Mouse (Mus musculus) large intestine, adult 2 months (tissue): ENCODE results near the gene Ckap5. TPM values are rescaled to one million over a fixed set of nuclear protein-coding genes. Genes with fewer than 3 reads are reported as not detected.
"Not testable (repeated sequence)": the region's sequence is repeated elsewhere in the genome, so short reads cannot be mapped to it uniquely, and the experiment has no call there.

Experiments used
- DNase-seq: peaks from one replicate; pipeline ENCODE4 v3.0.0-alpha.2; 2012; ENCODE audit warnings: low read depth, low spot score
- WGBS: fragments of 180-500 bp; shearing (Covaris S2); methylation state at CpG from one replicate; pipeline ENCODE4 v1.1.7; 2018; 5-methylcytosine and 5-hydroxymethylcytosine counted together
- polyA plus RNA-seq: library from polyadenylated mRNA; depleted of rRNA; stranded (reverse); fragments of >200 nt; gene quantifications from 2 replicates; pipeline ENCODE4 v1.2.3, GENCODE M21; 2012

Gene Ckap5
- polyA plus RNA-seq, 1 experiment, result 6.1 TPM

GRCm38 (mm10) chr2:91622356-91622755, 95.8 kb downstream of the Ckap5 start:
- no peak for DNase-seq
- WGBS, result 92% methylated on average over 5 of the region's 5 CpGs

DNA sequence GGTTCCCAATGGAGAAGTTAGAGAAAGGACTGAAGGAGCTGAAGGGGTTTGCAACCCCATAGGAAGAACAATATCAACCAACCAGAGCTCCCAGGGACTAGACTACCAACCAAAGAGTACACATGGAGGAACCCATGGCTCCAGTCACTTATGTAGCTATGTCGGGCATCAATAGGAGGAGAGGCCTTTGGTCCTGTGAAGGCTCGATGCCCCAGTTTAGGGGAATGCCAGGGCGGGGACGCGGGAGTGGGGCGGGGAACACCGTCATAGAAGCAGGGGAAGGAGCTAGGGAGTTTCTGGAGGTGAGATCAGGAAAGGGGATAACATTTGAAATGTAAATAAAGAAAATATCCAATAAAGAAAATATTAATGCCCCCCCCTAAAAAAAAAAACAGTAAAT, 96.8 kb downstream of the Ckap5 start:
- WGBS, result 81% methylated on average over 7 of the region's 7 CpGs
- not testable (repeated sequence) for DNase-seq

DNA sequence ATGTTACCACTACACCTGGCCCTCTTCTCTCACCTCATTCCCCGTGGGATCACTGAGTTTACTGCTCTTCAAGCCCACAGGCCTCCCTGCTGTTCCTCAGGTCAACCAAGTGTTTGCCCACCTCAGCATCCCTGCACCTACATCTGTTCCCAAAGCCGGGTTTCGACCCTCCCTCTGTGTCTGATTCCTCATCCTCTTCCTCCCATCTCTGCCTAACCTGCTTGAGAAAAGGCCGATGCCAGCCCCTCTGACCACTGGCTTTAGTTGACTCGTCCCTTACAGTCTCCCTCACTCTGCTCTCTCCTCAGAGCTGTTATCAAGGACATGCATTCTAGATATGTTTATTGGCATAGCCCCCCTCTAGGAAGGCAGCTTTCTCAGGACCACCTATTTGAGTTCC, 100.9 kb downstream of the Ckap5 start:
- WGBS, result 65% methylated on average over 5 of the region's 5 CpGs
- DNase-seq, result no peak

GRCm38 (mm10) chr2:91628171-91628570, 101.6 kb downstream of the Ckap5 start:
- WGBS, result 87% methylated on average over 8 of the region's 8 CpGs
- no peak for DNase-seq

DNA sequence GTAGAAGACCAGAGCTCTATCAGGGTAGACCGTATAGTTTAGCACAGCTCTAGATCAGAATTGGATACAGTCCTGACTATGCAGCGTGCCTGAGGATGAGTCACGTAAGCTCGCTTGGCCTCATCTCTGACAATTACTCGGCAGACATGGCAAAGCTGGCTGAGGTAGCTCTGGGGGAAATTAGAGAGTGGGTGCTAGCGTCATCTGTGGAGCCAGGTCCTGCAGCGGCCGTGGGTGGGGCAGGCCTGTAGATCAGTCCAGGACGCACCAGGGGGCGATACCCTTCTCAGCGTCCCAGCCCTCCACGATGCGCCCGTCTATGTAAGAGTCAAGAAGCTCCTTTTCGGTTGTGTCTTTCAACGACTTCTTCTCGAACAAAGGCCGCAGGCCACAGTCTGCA, 103.1 kb downstream of the Ckap5 start:
- no peak for DNase-seq
- 76% methylated on average over 18 of the region's 18 CpGs for WGBS

GRCm38 (mm10) chr2:91630384-91630783, 103.8 kb downstream of the Ckap5 start:
- no peak for DNase-seq
- WGBS, result 92% methylated on average over 12 of the region's 12 CpGs

DNA sequence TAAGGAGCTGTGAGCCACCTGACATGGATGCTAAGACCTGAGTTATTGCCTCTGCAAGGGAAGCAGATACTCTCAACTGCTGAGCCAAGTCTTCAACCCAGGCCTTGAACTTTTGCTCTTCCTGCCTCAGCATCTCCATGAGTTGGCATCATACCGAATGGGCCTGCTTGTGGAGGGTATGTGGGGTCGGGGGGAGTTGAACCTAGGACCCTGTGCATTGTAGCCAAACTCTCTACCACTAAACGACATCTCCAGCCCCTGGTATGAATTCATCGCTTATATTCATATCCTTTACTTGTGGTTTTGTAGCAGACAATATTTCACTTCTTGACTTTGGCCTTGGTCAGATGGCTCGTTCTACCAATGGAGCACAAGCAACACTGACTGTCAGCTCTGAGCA, 105.3 kb downstream of the Ckap5 start:
- DNase-seq, result no peak
- WGBS, result 86% methylated on average over 5 of the region's 5 CpGs

- WGBS, result 40% methylated on average over 5 of the region's 5 CpGs
Observed at GRCm38 (mm10) chr2:91632316-91632715, 105.8 kb downstream of the Ckap5 start.

DNA sequence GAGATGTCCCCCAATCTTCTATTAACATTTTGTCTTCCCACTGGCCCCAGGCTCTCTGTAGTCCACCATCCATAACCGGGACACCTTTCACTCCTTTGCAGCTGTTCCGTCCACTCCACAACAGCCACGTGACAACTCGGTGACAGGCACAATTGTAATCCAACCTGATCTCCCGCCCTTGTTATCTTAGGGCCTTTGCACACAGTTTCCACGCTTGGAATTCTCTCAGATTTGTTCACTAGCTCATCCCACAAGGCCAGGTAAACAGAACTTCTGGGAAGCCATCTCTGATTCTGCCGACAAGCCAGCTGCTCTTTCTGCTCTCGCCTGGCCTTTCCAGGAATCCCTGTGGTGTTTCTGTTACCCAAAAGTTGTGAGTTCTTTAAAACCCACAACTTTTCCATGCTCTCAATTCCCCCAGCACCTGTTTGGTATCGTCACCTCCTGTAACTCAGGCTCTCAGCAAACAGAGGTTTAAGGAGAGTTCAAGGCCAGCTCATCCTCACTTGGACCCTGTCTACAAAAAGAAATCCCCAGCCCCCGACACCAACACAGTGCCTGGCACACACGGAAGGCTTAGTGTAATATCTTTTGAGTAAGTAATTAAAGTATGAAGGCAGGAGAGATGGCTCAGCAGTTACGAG, 106.9 kb downstream of the Ckap5 start:
- 51% methylated on average over 12 of the region's 12 CpGs for WGBS

More at GRCm38 (mm10) chr2:91632316-91632715, 105.8 kb downstream of the Ckap5 start:
- no peak for DNase-seq

DNA sequence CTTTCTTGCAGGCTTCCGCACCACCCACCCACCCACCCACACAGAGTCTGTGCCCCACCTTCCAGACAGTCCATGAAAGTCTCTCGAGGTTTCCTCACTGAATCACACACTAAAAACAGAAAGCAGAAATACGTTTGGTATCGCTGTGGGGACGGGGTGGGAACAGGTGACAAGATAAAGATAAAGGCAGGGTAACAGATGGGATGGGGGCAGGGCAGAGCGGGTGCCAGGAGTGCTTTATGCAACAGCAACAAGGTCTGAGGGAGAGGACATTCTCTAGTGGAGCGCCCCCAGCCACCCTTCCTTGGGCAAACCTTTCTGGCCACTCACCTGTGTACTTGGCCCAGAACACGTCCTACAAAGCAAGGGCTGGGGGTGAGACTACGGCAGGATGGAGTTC, 108.3 kb downstream of the Ckap5 start:
- DNase-seq, result no peak
- WGBS, result 86% methylated on average over 9 of the region's 9 CpGs

More for the DNA sequence above, 106.9 kb downstream of the Ckap5 start:
- DNase-seq, result no peak

DNA sequence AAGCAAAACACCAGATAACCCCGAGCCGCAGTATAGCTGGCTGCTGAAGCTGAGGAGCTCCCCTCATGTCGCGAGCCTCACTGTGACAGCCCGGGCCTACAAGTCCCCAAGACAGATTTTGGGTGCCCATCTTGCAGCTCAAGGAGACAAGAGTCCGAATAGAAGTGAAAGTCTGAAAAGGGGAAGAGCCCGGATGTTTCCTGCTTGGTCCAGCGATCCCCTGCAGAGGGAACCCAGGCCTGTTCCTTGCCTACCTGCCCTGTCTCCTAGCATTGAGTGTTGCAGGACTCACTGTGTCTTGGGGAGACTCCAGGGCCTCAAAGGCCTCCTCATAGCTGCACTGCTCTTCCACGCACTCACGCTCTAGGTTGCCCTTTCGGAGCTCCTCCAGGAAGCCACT, 108.9 kb downstream of the Ckap5 start:
- no peak for DNase-seq
- 91% methylated on average over 11 of the region's 11 CpGs for WGBS

DNA sequence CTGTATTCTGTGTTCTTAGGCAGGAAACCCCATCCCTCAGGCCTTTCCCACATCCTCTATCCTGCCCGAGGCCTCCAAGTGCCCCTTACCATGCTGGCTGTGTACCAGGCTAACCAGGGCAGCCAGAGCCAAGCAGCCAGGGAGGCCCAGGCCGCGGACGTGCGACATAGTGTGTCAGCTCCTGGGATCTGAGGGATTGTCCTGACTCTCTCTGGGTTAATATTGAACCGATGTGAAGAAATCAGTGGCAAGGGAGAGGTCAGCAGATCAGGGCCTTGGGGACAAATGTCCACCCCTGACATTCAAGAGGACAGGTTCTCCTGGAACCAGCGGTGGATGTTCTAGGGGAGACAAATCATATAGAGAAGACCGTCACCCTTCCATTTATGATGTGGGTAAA, 109.7 kb downstream of the Ckap5 start, which contains the start of gene F2:
F2 (minus strand) TSS at position 186 of the 400 bp plus-strand sequence.
- DNase-seq, result no peak
- WGBS, result 76% methylated on average over 8 of the region's 8 CpGs

- no peak for DNase-seq
- 46% methylated on average over 5 of the region's 5 CpGs for WGBS
Observed at GRCm38 (mm10) chr2:91636727-91637338, 110.3 kb downstream of the Ckap5 start.

GRCm38 (mm10) chr2:91638931-91639330, 112.4 kb downstream of the Ckap5 start:
- WGBS, result 29% methylated on average over 6 of the region's 6 CpGs
- no peak for DNase-seq

DNA sequence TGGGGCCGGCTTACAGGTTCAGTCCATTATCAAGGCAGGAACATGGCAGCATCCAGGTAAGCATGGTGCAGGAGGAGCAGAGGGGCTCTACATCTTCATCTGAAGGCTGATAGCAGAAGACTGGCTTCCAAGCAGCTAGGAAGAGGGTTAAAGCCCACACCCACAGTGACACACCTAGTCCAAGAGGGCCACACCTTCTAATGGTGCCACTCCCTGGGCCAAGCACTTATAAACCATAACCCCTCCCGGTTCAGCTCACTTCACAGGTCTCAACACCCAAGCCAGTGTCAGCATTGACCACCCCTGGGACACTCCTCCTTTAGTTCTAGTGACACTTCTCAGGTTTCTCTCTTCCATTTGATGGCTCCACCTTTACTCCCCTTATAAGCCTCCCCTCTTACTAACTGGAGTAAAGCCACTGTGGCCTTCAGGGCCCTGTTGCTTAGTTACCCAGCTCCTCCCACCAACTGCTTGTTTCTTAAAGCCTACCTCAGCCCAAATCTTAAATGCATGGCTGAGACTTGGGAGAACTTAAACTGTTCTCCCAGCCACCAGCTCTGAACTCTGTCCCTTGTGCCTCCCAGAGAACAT, 116.4 kb downstream of the Ckap5 start:
- 66% methylated on average over 2 of the region's 2 CpGs for WGBS

DNA sequence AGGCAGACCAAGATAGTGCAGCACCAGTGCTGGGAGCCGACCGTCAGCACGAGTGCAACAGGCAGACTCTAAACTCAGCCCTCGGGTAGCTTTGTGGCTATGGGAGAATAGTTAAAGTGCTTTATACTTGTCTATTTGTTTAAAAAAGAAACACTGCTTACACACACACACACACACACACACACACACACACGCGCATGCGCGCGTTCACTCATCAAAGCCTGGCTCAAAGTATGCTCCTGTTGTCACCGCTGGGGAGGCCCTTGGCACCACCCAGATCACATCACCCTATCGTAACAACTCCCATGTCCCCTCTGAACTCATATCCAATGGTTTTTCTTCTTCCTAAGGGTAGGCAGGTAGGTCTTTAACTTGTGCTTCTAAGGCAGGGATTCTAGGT, 117.5 kb downstream of the Ckap5 start:
- 87% methylated on average over 11 of the region's 11 CpGs for WGBS
- no peak for DNase-seq

More for the DNA sequence above, 116.4 kb downstream of the Ckap5 start:
- DNase-seq, result peak; percentile 51

GRCm38 (mm10) chr2:91645354-91645753, 118.8 kb downstream of the Ckap5 start:
- 98% methylated on average over 15 of the region's 15 CpGs for WGBS
- DNase-seq, result no peak

DNA sequence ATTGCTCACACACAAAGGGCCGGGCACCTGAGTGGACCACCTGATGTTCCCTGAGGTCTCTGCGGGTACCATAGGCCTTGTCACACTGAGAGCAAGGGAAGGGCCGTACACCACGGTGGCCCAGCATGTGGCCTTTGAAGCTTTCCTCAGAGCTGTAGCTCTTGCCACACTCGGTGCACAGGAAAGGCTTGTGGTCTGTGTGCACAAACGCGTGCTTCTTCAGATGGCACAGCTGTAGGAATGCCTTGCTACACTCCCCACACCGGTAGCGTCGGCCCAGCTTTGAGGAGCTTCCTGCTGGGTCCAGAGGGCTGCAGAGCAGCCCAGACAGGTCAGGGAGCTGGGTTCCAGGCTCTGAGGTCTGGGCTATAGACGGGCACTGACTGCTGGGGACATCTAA, 119.2 kb downstream of the Ckap5 start:
- WGBS, result 87% methylated on average over 11 of the region's 11 CpGs
- no peak for DNase-seq

GRCm38 (mm10) chr2:91646733-91647132, 120.2 kb downstream of the Ckap5 start:
- WGBS, result 44% methylated on average over 1 of the region's 1 CpGs
- DNase-seq, result no peak

DNA sequence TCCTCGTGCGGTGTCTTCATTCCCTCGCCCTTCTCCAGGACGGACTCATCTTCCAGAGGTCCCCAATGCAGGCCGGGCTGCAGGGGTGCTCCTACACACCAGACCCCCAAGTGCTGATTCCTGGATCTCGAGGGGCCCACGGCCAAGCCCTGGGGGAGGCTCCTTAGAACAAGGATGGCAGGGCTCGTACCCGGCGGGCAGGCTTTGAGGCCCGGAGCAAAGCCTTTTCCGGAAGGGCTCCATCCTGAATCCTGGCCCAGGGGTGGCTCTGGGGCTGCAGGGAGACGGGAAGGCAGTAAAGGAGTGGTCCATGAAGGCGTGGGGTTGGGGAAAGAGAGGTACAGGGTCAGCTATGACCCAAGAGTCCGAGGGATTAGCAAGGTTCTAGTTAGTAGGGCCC, 122.6 kb downstream of the Ckap5 start:
- 1% methylated on average over 15 of the region's 15 CpGs for WGBS
- no peak for DNase-seq
